Mouse (Mus musculus): ENCODE data around the gene Rxrb.

DNA sequence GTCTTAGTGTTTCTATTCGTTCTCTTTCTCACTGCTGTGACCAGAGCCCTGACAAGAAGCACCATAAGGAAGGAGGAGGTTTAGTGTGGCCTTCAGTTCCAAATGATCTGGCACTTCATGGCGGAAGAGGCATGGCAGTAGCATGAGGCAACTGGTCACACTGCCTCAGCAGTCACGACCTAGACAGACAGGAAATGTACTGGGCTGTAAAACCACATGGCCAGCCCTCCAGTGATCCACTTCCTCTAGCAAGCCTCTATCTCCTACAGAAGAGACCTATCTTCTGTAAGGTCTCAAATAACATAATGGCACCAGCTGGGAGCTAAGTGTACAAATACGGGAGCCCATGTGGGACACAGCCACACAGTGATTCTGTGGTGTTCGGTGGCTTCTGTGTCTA, 40.5 kb downstream of the Rxrb start:
- TF ChIP-seq POLR2A (IDR thresholded peaks at IDR 0.05; ENCODE audit: borderline replicate concordance, insufficient read depth, low read length) (no peak), CTCF (IDR thresholded peaks at IDR 0.05; ENCODE audit: borderline replicate concordance, insufficient read depth, low read depth, low read length) (no peak)
